In the genomic region with DNA sequence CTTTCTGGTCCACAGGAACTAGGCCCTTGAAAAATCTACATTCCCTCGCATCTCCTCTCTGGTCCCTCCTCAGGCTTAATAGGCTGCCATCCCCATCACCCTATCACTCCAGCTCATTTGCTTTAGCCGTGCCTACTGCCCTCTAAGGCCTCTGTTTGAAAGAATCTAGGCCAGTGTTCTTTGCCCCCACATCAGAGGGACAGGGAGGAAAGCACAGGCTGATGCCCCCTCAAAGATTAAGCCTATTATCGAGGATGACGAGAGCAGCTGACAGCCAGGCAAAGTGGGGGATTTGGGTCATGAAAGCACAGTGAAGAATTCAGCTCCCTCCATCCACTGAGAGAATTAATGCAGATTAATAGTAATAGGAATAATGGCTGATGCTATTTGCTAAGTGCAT, we compare ENCODE assay signal across 10 mouse cellular contexts.
"Had no signal": no experiment of that assay in that cellular context is flagged by ENCODE, and none has a peak within 500 bp of the region (broad histone marks: within the 10 kb centered on the region; RNA-seq: fewer than 3 reads in every experiment).

No protein-coding gene starts in this region.

- H3K27ac ChIP-seq: limb, embryonic 13.5 days; liver, embryonic 14.5 days; stomach, postnatal 0 days had no signal

- DNase-seq: kidney, adult 11 months; kidney, adult 9 months; kidney, postnatal 14 days; left cerebral cortex, postnatal 4 days; lung, adult 18-20 months; right cerebral cortex, postnatal 25 days; thymus, postnatal 4 days had no signal

- H3K4me3 ChIP-seq: limb, embryonic 13.5 days had no signal

- H3K4me2 ChIP-seq: limb, embryonic 13.5 days had no signal

- H3K9ac ChIP-seq: limb, embryonic 13.5 days; liver, embryonic 14.5 days had no signal

- H3K9me3 ChIP-seq: limb, embryonic 13.5 days had no signal

- H3K36me3 ChIP-seq: limb, embryonic 13.5 days had no signal

- H3K27me3 ChIP-seq: limb, embryonic 13.5 days had no signal

- H3K4me1 ChIP-seq: limb, embryonic 13.5 days had no signal
